Mouse (Mus musculus) B cell, adult (primary cell): ENCODE results near the gene Ltbp1. TPM values are rescaled to one million over a fixed set of nuclear protein-coding genes. Genes with fewer than 3 reads are reported as not detected.

ENCODE experiments used
- total RNA-seq: library from RNA; stranded (reverse); gene quantifications from 4 replicates; pipeline ENCODE4 v1.2.4, GENCODE M21; 2023; ENCODE audit not compliant: inconsistent age

Ltbp1 gene
- total RNA-seq: 0.27 to 4.6 TPM (median 0.57 TPM) in 4 replicates

GRCm38 (mm10) chr17:75005281-75005684 lies at the start of gene Ltbp1:
Gene Ltbp1, plus strand, starts transcription at chr17:75005568.

GRCm38 (mm10) chr17:75435599-75435998 lies 430.2 kb downstream of the Ltbp1 start, which contains the start of gene Rasgrp3:
Gene Rasgrp3, plus strand, starts transcription at chr17:75435896.

